Mouse (Mus musculus) heart, embryonic 11.5 days (tissue): Measurements from ENCODE around the gene Hist1h2bj. TPM values are rescaled to one million over a fixed set of nuclear protein-coding genes. Genes with fewer than 3 reads are reported as not detected.

Experiments used
- ATAC-seq: fragments of 200-750 bp; cut with Nextera tagmentation; replicated peaks from 2 replicates; pipeline ENCODE4 v1.8.0; 2017; ENCODE audit warnings: moderate library complexity; ENCODE audit not compliant: insufficient number of reproducible peaks, low FRiP score, low TSS enrichment
- H3K27ac ChIP-seq: fragments of 300-500 bp; sonication (generic); 2 replicates; pipeline ENCODE4 v1.5.1; 2014; ENCODE audit warnings: mild to moderate bottlenecking, low read depth, low read length
- H3K27me3 ChIP-seq: fragments of 300-500 bp; sonication (generic); 2 replicates; pipeline ENCODE4 v1.6.1; 2014; ENCODE audit warnings: mild to moderate bottlenecking, low read length, mixed read lengths; ENCODE audit not compliant: control insufficient read depth, insufficient read depth
- H3K36me3 ChIP-seq: fragments of 300-500 bp; sonication (generic); 2 replicates; pipeline ENCODE4 v1.6.1; 2014; ENCODE audit warnings: mild to moderate bottlenecking, low read length, moderate library complexity, mixed read lengths; ENCODE audit not compliant: control insufficient read depth, insufficient read depth
- H3K4me1 ChIP-seq: fragments of 300-500 bp; sonication (generic); 2 replicates; pipeline ENCODE4 v1.6.1; 2014; ENCODE audit warnings: low read length; ENCODE audit not compliant: control insufficient read depth, insufficient read depth
- H3K4me2 ChIP-seq: fragments of 300-500 bp; sonication (generic); 2 replicates; pipeline ENCODE4 v1.6.1; 2014; ENCODE audit warnings: mild to moderate bottlenecking, moderate library complexity
- H3K4me3 ChIP-seq: fragments of 300-500 bp; sonication (generic); 2 replicates; pipeline ENCODE4 v1.5.1; 2014; ENCODE audit warnings: low read depth, low read length
- H3K9ac ChIP-seq: fragments of 300-500 bp; sonication (generic); 2 replicates; pipeline ENCODE4 v1.6.1; 2014; ENCODE audit warnings: mild to moderate bottlenecking, low read depth, low read length, moderate library complexity
- H3K9me3 ChIP-seq: fragments of 300-500 bp; sonication (generic); replicated peaks from 2 replicates; pipeline ENCODE4 v1.6.1; 2016; ENCODE audit warnings: low read length; ENCODE audit not compliant: control insufficient read depth
- WGBS: fragments of 180-500 bp; shearing (Covaris S2); extraction: QIAGEN DNeasy Blood & Tissue Kit; methylation state at CpG from one replicate; pipeline ENCODE4 v1.1.7; 2014; ENCODE audit not compliant: insufficient replicate concordance; 5-methylcytosine and 5-hydroxymethylcytosine counted together
- polyA plus RNA-seq: library from polyadenylated mRNA; unstranded; fragments of >200 nt; fragmentation: Nextera tagmentation; extraction: Ambion mirVana; gene quantifications from 2 replicates; pipeline ENCODE4 v1.2.1, GENCODE M21; 2014

The Hist1h2bj gene
- polyA plus RNA-seq, 1 experiment from 2014 or later = 7.5 TPM

DNA sequence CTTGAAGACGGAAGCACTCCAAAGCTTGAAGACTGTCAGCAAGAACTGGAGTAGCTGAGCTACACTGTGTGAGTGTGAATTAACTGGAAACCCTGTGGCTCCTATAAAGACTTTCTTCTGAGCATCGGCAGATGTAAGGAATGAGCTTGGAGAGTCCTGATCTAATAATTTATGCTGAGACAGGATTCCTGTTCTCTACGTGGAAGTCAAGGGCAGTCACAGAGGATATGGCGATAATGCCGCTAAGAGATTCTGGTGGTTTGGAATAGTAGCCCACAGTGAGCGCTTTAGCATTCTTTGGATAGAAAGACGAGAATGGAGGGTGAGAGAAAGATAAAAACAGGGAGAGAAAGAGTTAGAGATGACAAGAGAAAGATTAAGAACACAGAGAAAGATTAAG lies 35.1 kb upstream of the Hist1h2bj start:
- H3K27me3 ChIP-seq = peaks cover 91% of the 10 kb centered on the region
- 49% methylated on average over 7 of the region's 7 CpGs for WGBS
- no peak overlapping the region for H3K27ac ChIP-seq
- H3K9me3 ChIP-seq = no peaks in the 10 kb centered on the region
- peaks cover 17% of the 10 kb centered on the region for H3K4me1 ChIP-seq
- H3K4me2 ChIP-seq = no peak overlapping the region
- H3K4me3 ChIP-seq = peak overlapping the region; percentile 63; the same call in 1 of the 2 replicates
- ATAC-seq = no peak
- H3K9ac ChIP-seq = no peak overlapping the region
- no peaks in the 10 kb centered on the region for H3K36me3 ChIP-seq

DNA sequence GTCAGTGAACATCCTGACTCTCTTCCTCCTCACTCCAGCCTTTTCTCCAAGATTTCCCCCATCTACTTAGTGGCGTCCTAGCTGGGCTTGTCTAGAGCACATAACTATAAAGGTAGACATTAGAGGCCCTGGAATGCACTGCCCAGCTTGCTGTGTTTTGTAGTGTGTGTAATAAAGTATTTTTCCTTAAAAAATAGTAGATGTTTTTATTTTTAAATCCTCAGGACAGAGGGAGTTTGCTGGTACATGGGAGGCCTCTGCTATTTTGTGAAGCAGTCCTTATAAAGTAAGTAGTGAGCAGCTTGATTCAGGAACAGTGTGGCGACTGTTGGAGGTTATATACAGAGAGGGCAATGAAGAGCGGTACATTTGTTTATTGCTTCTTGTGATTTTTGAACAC lies 34.3 kb upstream of the Hist1h2bj start:
- no peak overlapping the region for H3K4me3 ChIP-seq
- no peak overlapping the region for H3K9ac ChIP-seq
- ATAC-seq = no peak
- H3K9me3 ChIP-seq = no peaks in the 10 kb centered on the region
- 75% methylated on average over 3 of the region's 3 CpGs for WGBS
- H3K27ac ChIP-seq = no peak overlapping the region
- no peak overlapping the region for H3K4me2 ChIP-seq
- H3K4me1 ChIP-seq = peaks cover 17% of the 10 kb centered on the region
- H3K36me3 ChIP-seq = no peaks in the 10 kb centered on the region
- peaks cover 88% of the 10 kb centered on the region for H3K27me3 ChIP-seq

DNA sequence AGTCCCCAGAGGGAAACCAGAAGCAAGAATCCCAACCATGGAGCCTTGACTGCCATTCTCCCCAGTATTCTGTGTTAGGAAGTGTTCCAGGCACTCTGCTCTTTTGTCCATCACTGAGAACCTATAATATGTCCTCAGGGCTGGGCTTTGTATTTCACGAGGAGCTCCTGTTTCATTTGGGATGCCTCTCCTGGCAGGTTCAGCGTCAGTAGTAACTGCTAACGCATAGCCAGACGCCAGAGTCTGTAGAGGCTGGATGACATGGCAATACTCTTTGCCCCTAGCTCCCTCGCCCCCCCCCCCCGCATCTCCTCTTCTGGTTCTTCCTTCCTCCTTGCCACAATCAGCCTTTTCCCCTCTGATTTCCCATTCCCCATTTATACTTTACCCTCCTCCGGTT lies 33.4 kb upstream of the Hist1h2bj start, which contains the start of gene Prss16:
Gene Prss16 (minus strand): TSS at position 101 of the 400 bp plus-strand sequence.
- H3K4me3 ChIP-seq = no peak within 1 kb of the TSS
- H3K4me2 ChIP-seq = no peak within 1 kb of the TSS
- ATAC-seq = no peak
- no peaks in the 10 kb centered on the region for H3K9me3 ChIP-seq
- WGBS = 43% methylated on average over 7 of the region's 7 CpGs
- no peak within 1 kb of the TSS for H3K27ac ChIP-seq
- H3K4me1 ChIP-seq = peaks cover 17% of the 10 kb centered on the region
- H3K36me3 ChIP-seq = no peaks in the 10 kb centered on the region
- peaks cover 85% of the 10 kb centered on the region for H3K27me3 ChIP-seq
- no peak within 1 kb of the TSS for H3K9ac ChIP-seq

DNA sequence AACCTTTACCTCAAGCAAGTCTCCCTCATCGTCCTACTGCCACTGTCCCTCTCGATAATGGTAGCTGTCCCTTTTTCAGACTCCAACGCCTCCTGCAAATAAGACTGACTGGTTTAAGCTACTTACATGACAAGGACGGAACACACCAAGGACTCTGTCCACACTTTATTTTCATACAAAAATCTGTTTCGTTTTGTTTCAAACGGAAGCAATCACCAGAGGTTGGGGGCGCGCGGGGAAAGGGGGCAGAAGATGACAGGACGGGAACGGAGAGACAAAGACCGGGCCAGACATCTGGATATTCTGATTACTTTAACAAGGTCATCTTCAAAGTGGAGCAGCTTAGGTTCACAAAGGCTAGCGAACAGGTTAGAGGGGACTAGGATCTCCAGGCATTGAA lies 29.3 kb upstream of the Hist1h2bj start:
- no peaks in the 10 kb centered on the region for H3K9me3 ChIP-seq
- 22% methylated on average over 13 of the region's 13 CpGs for WGBS
- ATAC-seq = no peak
- no peaks in the 10 kb centered on the region for H3K36me3 ChIP-seq
- no peak overlapping the region for H3K9ac ChIP-seq
- H3K4me2 ChIP-seq = peak overlapping the region; percentile 58
- H3K4me1 ChIP-seq = no peaks in the 10 kb centered on the region
- H3K4me3 ChIP-seq = no peak overlapping the region
- peaks cover 56% of the 10 kb centered on the region for H3K27me3 ChIP-seq
- H3K27ac ChIP-seq = no peak overlapping the region

DNA sequence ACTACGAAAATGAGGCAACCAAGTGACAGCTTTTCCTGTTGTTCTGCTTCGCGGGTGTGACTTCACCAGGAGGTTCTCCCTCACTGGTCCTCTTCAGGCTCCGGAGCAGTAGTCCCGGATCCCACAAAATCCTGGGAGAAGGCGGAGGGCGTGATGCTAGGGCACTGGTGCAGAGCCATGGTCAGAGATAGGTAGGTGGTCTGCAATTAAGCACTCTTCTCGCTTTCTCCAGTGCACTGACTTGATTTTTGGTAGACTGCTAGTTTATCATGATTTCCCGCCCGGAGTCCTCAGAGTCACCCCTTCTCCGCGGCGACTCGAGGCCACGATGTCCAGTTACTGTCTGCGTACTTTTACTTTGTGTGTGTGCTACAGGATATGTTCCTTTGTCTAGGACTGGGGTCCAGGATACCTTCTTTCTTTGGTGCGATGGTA lies 28.6 kb upstream of the Hist1h2bj start:
- Histone ChIP-seq H3K4me1 (no peaks in the 10 kb centered on the region), H3K27ac (no peak overlapping the region), H3K9ac (no peak overlapping the region), H3K4me2 (peak overlapping the region; percentile 58), H3K4me3 (peak overlapping the region; percentile 30; the same call in 1 of the 2 replicates), H3K9me3 (no peaks in the 10 kb centered on the region), H3K27me3 (peaks cover 49% of the 10 kb centered on the region), H3K36me3 (no peaks in the 10 kb centered on the region)
- no peak for ATAC-seq
- 15% methylated on average over 17 of the region's 17 CpGs for WGBS

DNA sequence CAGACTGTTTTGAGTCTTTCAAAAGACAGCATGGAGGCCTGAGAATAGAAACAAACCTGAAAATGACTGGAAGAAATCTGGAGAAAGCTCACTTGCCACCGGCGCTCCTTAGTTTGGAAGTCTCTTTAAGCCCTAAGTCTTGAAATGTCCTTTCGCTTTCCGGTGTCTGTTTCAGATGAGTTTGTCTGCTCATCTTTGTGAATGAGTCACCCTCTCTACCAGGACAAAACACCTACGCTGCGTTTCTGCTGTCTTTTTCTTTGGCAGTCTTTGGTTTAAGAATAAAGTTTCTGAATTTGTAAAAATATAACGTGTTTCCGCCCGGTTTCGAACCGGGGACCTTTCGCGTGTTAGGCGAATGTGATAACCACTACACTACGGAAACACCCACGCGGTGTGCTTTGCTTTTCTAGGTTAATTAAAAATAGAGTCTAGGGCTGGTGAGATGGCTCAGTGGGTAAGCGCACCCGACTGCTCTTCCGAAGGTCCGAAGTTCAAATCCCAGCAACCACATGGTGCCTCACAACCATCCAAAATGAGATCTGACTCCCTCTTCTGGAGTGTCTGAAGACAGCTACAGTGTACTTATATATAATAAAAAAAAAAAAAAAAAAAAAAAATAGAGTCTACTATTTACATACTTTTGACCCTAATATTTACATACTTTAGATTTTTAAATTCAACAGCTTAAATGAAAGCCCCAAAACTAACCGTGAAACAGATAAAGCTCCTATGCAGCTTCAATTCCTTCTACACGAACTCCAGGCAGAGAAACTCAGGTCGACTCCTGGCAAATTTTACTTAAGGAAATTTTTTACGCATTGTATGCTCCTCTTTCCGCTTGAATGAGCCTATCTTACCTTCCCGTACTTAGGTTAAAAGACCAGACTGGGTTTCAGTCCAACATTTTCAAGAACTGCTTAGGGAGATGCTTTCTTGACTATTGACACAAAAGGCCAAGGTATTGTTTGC lies 27.2 kb upstream of the Hist1h2bj start:
- WGBS = 14% methylated on average over 27 of the region's 27 CpGs
- Histone ChIP-seq H3K9ac (no peak overlapping the region), H3K4me3 (peak overlapping the region; percentile 22; the same call in 1 of the 2 replicates), H3K4me1 (0 out of 2 replicates have a peak, but pooled peaks cover 2% of the 10 kb centered on the region), H3K27me3 (peaks cover 37% of the 10 kb centered on the region), H3K9me3 (no peaks in the 10 kb centered on the region), H3K4me2 (peak overlapping the region; percentile 58), H3K36me3 (no peaks in the 10 kb centered on the region), H3K27ac (no peak overlapping the region)
- ATAC-seq = peak; percentile 77; the same call in 1 of the 2 replicates

DNA sequence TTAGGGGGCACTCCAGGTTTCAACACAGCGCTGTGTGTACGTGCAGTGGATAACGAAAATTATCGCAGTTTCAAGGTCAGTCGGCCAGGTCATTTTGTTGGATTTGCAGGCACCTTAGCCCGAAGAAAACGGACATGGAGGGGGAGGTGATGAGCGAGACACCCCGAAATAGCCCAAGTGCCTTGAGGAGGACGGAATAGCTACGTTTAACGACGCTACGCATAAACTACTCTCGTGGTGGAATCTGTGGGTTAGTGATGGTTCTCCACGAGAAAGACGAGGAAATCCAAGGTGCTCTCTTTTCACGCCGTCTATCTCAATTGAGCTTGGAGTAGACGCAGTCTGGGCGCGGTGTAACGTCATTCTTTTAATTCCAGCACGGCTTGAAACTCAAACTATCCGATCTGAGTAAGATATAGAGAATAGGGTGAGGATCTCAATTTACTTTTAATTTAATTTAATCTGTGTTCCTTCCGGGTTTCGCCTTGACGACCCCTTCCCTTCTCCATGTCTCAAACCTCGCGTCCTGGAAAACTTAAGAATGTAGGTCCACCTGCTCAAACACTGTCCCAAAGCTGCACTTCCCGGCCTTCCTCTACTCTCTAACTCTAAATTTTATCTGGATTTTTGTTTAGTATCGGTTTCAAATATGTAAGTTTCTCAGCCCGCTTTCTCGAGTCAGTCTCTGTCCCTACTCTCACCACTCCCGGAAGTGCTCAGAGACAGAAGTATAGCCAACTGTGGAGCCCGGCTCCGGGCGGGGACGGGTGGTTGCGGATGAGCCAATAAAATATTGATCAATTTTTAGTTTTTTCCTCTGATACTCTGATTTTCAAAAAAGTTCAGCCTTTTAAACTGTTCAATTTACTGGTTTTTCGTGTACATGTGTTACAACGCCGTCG lies 22.8 kb upstream of the Hist1h2bj start:
- Histone ChIP-seq H3K9ac (peak overlapping the region; percentile 68), H3K9me3 (no peaks in the 10 kb centered on the region), H3K36me3 (no peaks in the 10 kb centered on the region), H3K4me1 (0 out of 2 replicates have a peak, but pooled peaks cover 2% of the 10 kb centered on the region), H3K4me3 (peak overlapping the region; percentile 61), H3K27me3 (peaks cover 6% of the 10 kb centered on the region), H3K4me2 (peak overlapping the region; percentile 72), H3K27ac (no peak overlapping the region)
- under 1% methylated on average over 44 of the region's 44 CpGs for WGBS
- ATAC-seq = 0 out of 2 replicates have a peak, but pooled peaks have one; percentile 58

DNA sequence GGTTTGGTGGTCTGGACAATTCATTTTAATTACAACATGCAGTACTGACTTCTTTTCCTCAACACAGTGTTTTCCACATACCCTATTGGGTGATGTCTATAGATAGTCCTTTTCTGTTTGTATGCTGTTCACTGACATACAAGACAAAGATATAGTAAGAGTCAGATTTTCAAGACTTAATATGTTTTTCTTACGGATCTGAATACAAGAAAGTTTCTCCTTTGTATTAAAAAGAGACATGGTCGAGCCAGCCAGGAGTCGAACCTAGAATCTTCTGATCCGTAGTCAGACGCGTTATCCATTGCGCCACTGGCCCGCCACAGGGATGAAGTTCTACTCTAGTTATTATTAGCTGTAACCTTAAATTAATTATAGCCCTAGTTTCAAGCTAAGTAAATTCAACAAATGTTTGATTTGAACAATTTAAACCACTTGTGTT lies 22.1 kb upstream of the Hist1h2bj start:
- Histone ChIP-seq H3K36me3 (no peaks in the 10 kb centered on the region), H3K4me2 (peak overlapping the region; percentile 72), H3K4me1 (0 out of 2 replicates have a peak, but pooled peaks cover 2% of the 10 kb centered on the region), H3K27me3 (peaks cover 2% of the 10 kb centered on the region; the same call in 1 of the 2 replicates), H3K4me3 (peak overlapping the region; percentile 61), H3K9me3 (no peaks in the 10 kb centered on the region), H3K27ac (no peak overlapping the region), H3K9ac (peak overlapping the region; percentile 69)
- under 1% methylated on average over 8 of the region's 8 CpGs for WGBS
- peak; percentile 75 for ATAC-seq
